Comparison of ENCODE assay signal across 8 mouse cellular contexts in the genomic region with DNA sequence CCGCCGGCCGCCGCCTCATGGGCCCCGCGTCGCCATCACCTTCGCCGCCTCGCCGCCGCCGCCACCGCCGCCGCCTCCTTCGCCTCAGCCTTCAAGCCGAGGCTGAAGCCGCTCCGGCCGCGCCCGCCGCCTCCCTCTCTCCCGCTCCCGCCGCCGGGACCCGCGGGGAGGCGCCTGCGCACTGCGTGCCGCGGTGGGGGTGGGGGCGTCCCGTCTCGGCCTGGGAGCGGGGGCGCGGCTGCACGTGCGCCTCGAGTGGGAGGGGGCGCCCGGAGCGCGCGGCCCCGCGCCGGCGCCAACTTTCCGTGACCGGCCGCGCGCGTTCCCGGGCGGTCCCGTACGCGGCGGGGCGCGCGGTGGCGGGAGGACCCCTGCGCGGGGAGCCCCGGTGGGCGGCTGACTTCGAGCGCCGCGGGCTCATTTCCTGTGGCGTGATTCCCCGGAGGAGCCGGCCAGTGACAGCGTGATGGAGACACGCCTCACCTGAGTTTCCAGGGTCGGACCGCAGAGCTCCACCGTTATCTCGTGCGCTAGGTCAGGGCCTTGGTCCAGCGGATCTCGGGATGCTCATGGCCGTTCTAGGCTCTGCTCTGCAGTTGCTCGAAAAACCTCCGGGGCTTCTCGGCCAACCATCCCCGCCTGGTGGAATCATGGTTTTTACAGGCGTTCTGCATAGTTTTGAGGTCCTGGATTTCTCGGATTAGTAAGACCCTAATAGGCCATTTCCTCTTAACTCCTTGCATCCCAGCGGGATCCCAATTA. TPM values are rescaled to one million over a fixed set of nuclear protein-coding genes. Genes with fewer than 3 reads are reported as not detected.
DNase-seq lines count a peak whose midpoint lies in the region; ATAC-seq lines count a peak whose summit lies in the region.

A gene (minus strand): TSS at position 680 of the 762 bp plus-strand sequence.

- peak within 1 kb of the TSS; percentile 93 for H3K4me2 ChIP-seq in intestine, embryonic 15.5 days (replicated peaks)
- H3K4me2 ChIP-seq in liver, embryonic 11.5 days = peak within 1 kb of the TSS; percentile 82
- peak within 1 kb of the TSS; percentile 90 for H3K4me2 ChIP-seq in neural tube, embryonic 12.5 days (replicated peaks)

- no peaks in the 10 kb centered on the region for H3K36me3 ChIP-seq in megakaryocyte, embryonic 14.5 days (replicated peaks; ENCODE audit: low read length)
- no peaks in the 10 kb centered on the region for H3K36me3 ChIP-seq in intestine, embryonic 15.5 days
- H3K36me3 ChIP-seq in liver, embryonic 11.5 days (ENCODE audit: control insufficient read depth, insufficient read depth, low read length) = no peaks in the 10 kb centered on the region
- no peaks in the 10 kb centered on the region for H3K36me3 ChIP-seq in neural tube, embryonic 12.5 days

- peaks cover 15% of the 10 kb centered on the region for H3K4me1 ChIP-seq in megakaryocyte, embryonic 14.5 days
- H3K4me1 ChIP-seq in intestine, embryonic 15.5 days (replicated peaks) = peaks cover 11% of the 10 kb centered on the region
- H3K4me1 ChIP-seq in liver, embryonic 11.5 days (replicated peaks; ENCODE audit: control insufficient read depth, insufficient read depth, low read length) = no peaks in the 10 kb centered on the region
- H3K4me1 ChIP-seq in neural tube, embryonic 12.5 days = peaks cover 20% of the 10 kb centered on the region

- no peak for ATAC-seq in megakaryocyte, adult 5-6 weeks (ENCODE audit: poor library complexity, severe bottlenecking)
- ATAC-seq in intestine, embryonic 15.5 days = peak; percentile 87
- no peak; the same call in 1 of the 2 replicates for ATAC-seq in liver, embryonic 11.5 days (replicated peaks; ENCODE audit: low FRiP score)
- peak; percentile 81 for ATAC-seq in neural tube, embryonic 12.5 days (ENCODE audit: low FRiP score, low read depth)

- H3K27ac ChIP-seq in intestine, embryonic 15.5 days = peak within 1 kb of the TSS; percentile 98
- H3K27ac ChIP-seq in liver, embryonic 11.5 days (ENCODE audit: low read depth, low read length) = peak within 1 kb of the TSS; percentile 92
- H3K27ac ChIP-seq in neural tube, embryonic 12.5 days = peak within 1 kb of the TSS; percentile 87

- peaks cover 3% of the 10 kb centered on the region; the same call in 1 of the 2 replicates for H3K9me3 ChIP-seq in megakaryocyte, embryonic 14.5 days
- no peaks in the 10 kb centered on the region for H3K9me3 ChIP-seq in intestine, embryonic 15.5 days
- H3K9me3 ChIP-seq in liver, embryonic 11.5 days (ENCODE audit: control insufficient read depth, low read length) = no peaks in the 10 kb centered on the region
- H3K9me3 ChIP-seq in neural tube, embryonic 12.5 days = no peaks in the 10 kb centered on the region

- H3K4me3 ChIP-seq in megakaryocyte, embryonic 14.5 days (replicated peaks) = peak within 1 kb of the TSS; percentile 84
- peak within 1 kb of the TSS; percentile 81 for H3K4me3 ChIP-seq in intestine, embryonic 15.5 days (replicated peaks)
- H3K4me3 ChIP-seq in liver, embryonic 11.5 days (ENCODE audit: low read depth, low read length) = peak within 1 kb of the TSS; percentile 69
- H3K4me3 ChIP-seq in neural tube, embryonic 12.5 days = peak within 1 kb of the TSS; percentile 95

- H3K27me3 ChIP-seq in megakaryocyte, embryonic 14.5 days (replicated peaks) = peaks cover 83% of the 10 kb centered on the region
- no peaks in the 10 kb centered on the region for H3K27me3 ChIP-seq in intestine, embryonic 15.5 days (replicated peaks)
- H3K27me3 ChIP-seq in liver, embryonic 11.5 days (replicated peaks; ENCODE audit: control insufficient read depth, insufficient read depth, low read length) = peaks cover 55% of the 10 kb centered on the region
- H3K27me3 ChIP-seq in neural tube, embryonic 12.5 days (replicated peaks) = peaks cover 4% of the 10 kb centered on the region; the same call in 1 of the 2 replicates

- WGBS in intestine, embryonic 15.5 days = under 1% methylated on average over 55 of the region's 97 CpGs
- WGBS in liver, embryonic 11.5 days = under 1% methylated on average over 67 of the region's 97 CpGs
- under 1% methylated on average over 67 of the region's 97 CpGs for WGBS in neural tube, embryonic 12.5 days

- peak; percentile 81 for DNase-seq in embryo, embryonic 10 days (ENCODE audit: low spot score)
- no peak for DNase-seq in gonadal fat pad, adult 2 months (ENCODE audit: low read depth)
- peak; percentile 62 for DNase-seq in liver, embryonic 11.5 days (ENCODE audit: low spot score)
- peak; percentile 58 for DNase-seq in urinary bladder, adult 2 months (ENCODE audit: low spot score)

- peak within 1 kb of the TSS; percentile 94 for H3K9ac ChIP-seq in intestine, embryonic 15.5 days
- peak within 1 kb of the TSS; percentile 77 for H3K9ac ChIP-seq in liver, embryonic 11.5 days (ENCODE audit: low read depth, low read length)
- peak within 1 kb of the TSS; percentile 98 for H3K9ac ChIP-seq in neural tube, embryonic 12.5 days

RNA-seq across cellular contexts. Expression of the gene that starts here (rescaled TPM):
- polyA plus RNA-seq in megakaryocyte, embryonic 14.5 days (2012; ENCODE audit: insufficient read depth, low replicate concordance) = not detected in 2 replicates
- 0.11 TPM in 2 replicates for total RNA-seq in megakaryocyte, adult 5-6 weeks (2015)
- 0.40 and 0.89 TPM in 2 replicates for total RNA-seq in megakaryocyte, adult 5-6 weeks (2017)
- polyA plus RNA-seq in gonadal fat pad, adult 2 months (2012; rRNA removed) = 13.6 and 14.7 TPM in 2 replicates
- 33.8 and 38.6 TPM in 2 replicates for polyA plus RNA-seq in intestine, embryonic 15.5 days (2015; fragmentation: Nextera tagmentation; extraction: Ambion mirVana)
- polyA plus RNA-seq in liver, embryonic 11.5 days (2014; fragmentation: Nextera tagmentation; extraction: Ambion mirVana) = 20.8 and 21.7 TPM in 2 replicates
- polyA plus RNA-seq in neural tube, embryonic 12.5 days (2016; fragmentation: Nextera tagmentation; extraction: Ambion mirVana) = 83.3 and 84.9 TPM in 2 replicates
- 31.1 and 31.3 TPM in 2 replicates for polyA plus RNA-seq in urinary bladder, adult 2 months (2012; rRNA removed)

Comparison
In these comparisons a context has a peak if more than half of its experiments do, and no peak if none do; other contexts are left out.
1. RNA of the gene that starts here (polyA plus RNA-seq): 83.3 to 84.9 TPM in neural tube, embryonic 12.5 days, 33.8 to 38.6 TPM in intestine, embryonic 15.5 days, 31.1 to 31.3 TPM in urinary bladder, adult 2 months, 20.8 to 21.7 TPM in liver, embryonic 11.5 days and 13.6 to 14.7 TPM in gonadal fat pad, adult 2 months; not detected in megakaryocyte, embryonic 14.5 days; every median in the first group is over 10 times any median in the second.
2. ATAC-seq: peak in intestine, embryonic 15.5 days (single experiment) and neural tube, embryonic 12.5 days (single experiment); none in megakaryocyte, adult 5-6 weeks (single experiment) and liver, embryonic 11.5 days (single experiment).
3. Peak in every context shown above with its lines, with median percentiles within 50 percentile points of each other: H3K4me3 ChIP-seq, H3K27ac ChIP-seq, H3K4me2 ChIP-seq and H3K9ac ChIP-seq.